Mouse (Mus musculus) MEL (cell line): Measurements from ENCODE around the gene Elk3. TPM values are rescaled to one million over a fixed set of nuclear protein-coding genes. Genes with fewer than 3 reads are reported as not detected.

Experiments used
- DNase-seq: peaks from one replicate; pipeline ENCODE4 v3.0.0; 2011; ENCODE audit warnings: low read depth, low spot score
- H3K27ac ChIP-seq: 2 replicates; pipeline ENCODE4 v1.5.1; 2012; ENCODE audit warnings: low read depth, mild to moderate bottlenecking, control low read depth, low read length, moderate library complexity; ENCODE audit not compliant: control insufficient read depth
- H3K27me3 ChIP-seq, 2 experiments: fragments of 150-350 bp in 1 of 2; sonication (generic) in 1 of 2; 2 replicates each; pipeline ENCODE4 v1.6.1; 2012; ENCODE audit warnings: low read length in 2 of 2, mild to moderate bottlenecking in 2 of 2, improper control_type of control experiment in 1 of 2, moderate library complexity in 1 of 2; ENCODE audit not compliant: insufficient read depth in 2 of 2, control insufficient read depth in 1 of 2
- H3K36me3 ChIP-seq, 2 experiments: 2 replicates each; pipeline ENCODE4 v1.6.1; 2012 to 2014; ENCODE audit warnings: low read length in 2 of 2, improper control_type of control experiment in 1 of 2, inconsistent platforms in 1 of 2, mild to moderate bottlenecking in 1 of 2; ENCODE audit not compliant: insufficient read depth in 2 of 2, control insufficient read depth in 1 of 2
- H3K4me1 ChIP-seq, 2 experiments: fragments of 150-350 bp in 1 of 2; sonication (generic) in 1 of 2; 2 replicates each; pipeline ENCODE4 v1.6.1; 2012; ENCODE audit warnings: low read length in 2 of 2, improper control_type of control experiment in 1 of 2, mild to moderate bottlenecking in 1 of 2; ENCODE audit not compliant: insufficient read depth in 2 of 2, control insufficient read depth in 1 of 2
- H3K4me3 ChIP-seq, 2 experiments: fragments of 150-350 bp in 1 of 2; sonication (generic) in 1 of 2; 2 replicates each; pipeline ENCODE4 v1.5.1; 2012; ENCODE audit warnings: low read depth in 2 of 2, low read length in 2 of 2, mild to moderate bottlenecking in 2 of 2, moderate library complexity in 2 of 2, control low read depth in 1 of 2, improper control_type of control experiment in 1 of 2; ENCODE audit not compliant: control insufficient read depth in 1 of 2, insufficient read depth in 1 of 2
- H3K79me2 ChIP-seq: 2 replicates; pipeline ENCODE4 v1.6.1; 2012; ENCODE audit warnings: mild to moderate bottlenecking, low read length, moderate library complexity; ENCODE audit not compliant: control insufficient read depth, poor library complexity, insufficient read depth
- H3K9ac ChIP-seq: 2 replicates; pipeline ENCODE4 v1.6.1; 2012; ENCODE audit warnings: low read depth, mild to moderate bottlenecking, control low read depth, low read length, moderate library complexity; ENCODE audit not compliant: control insufficient read depth, poor library complexity, severe bottlenecking
- H3K9me3 ChIP-seq: fragments of 150-350 bp; sonication (generic); replicated peaks from 2 replicates; pipeline ENCODE4 v1.6.1; 2012; ENCODE audit warnings: mild to moderate bottlenecking, low read length, improper control_type of control experiment, moderate library complexity; ENCODE audit not compliant: insufficient read depth
- BHLHE40 ChIP-seq: IDR thresholded peaks from 2 replicates; pipeline ENCODE4 v1.6.1; 2012; ENCODE audit warnings: low read depth, mild to moderate bottlenecking, inconsistent platforms, low read length, improper control_type of control experiment, borderline replicate concordance
- CHD1 ChIP-seq: IDR thresholded peaks from 2 replicates; pipeline ENCODE4 v1.6.1; 2012; ENCODE audit warnings: low read depth, mild to moderate bottlenecking, inconsistent platforms, low read length, improper control_type of control experiment
- CHD2 ChIP-seq: IDR thresholded peaks from 2 replicates; pipeline ENCODE4 v1.6.1; 2011; ENCODE audit warnings: low read length, improper control_type of control experiment
- CTCF ChIP-seq, 3 experiments: IDR thresholded peaks in 2 of 3; conservative IDR thresholded peaks in 1 of 3; 2 replicates each; pipeline ENCODE4 v1.5.1; 2011 to 2012; ENCODE audit warnings: low read length in 3 of 3, low read depth in 2 of 3, mild to moderate bottlenecking in 2 of 3, improper control_type of control experiment in 1 of 3, inconsistent platforms in 1 of 3, mixed read lengths in 1 of 3, moderate library complexity in 1 of 3; ENCODE audit not compliant: control insufficient read depth in 1 of 3, insufficient read depth in 1 of 3, poor library complexity in 1 of 3, severe bottlenecking in 1 of 3
- E2F4 ChIP-seq: IDR thresholded peaks from 2 replicates; pipeline ENCODE4 v1.6.1; 2011; ENCODE audit warnings: low read depth, low read length, improper control_type of control experiment, borderline replicate concordance
- ELF1 ChIP-seq: IDR thresholded peaks from 2 replicates; pipeline ENCODE4 v1.6.1; 2014; ENCODE audit warnings: low read depth, mild to moderate bottlenecking, inconsistent platforms, low read length, improper control_type of control experiment, moderate library complexity
- EP300 ChIP-seq, 2 experiments: IDR thresholded peaks; 2 replicates each; pipeline ENCODE4 v1.6.1; 2011; ENCODE audit warnings: improper control_type of control experiment in 2 of 2, low read length in 2 of 2, low read depth in 1 of 2, mild to moderate bottlenecking in 1 of 2
- ETS1 ChIP-seq: IDR thresholded peaks from 2 replicates; pipeline ENCODE4 v1.6.1; 2012; ENCODE audit warnings: low read depth, mild to moderate bottlenecking, inconsistent platforms, low read length, improper control_type of control experiment, moderate library complexity
- GABPA ChIP-seq: IDR thresholded peaks from 2 replicates; pipeline ENCODE4 v1.6.1; 2012; ENCODE audit warnings: low read depth, mild to moderate bottlenecking, inconsistent platforms, low read length, improper control_type of control experiment, moderate library complexity
- GATA1 ChIP-seq: IDR thresholded peaks from 2 replicates; pipeline ENCODE4 v1.6.1; 2011; ENCODE audit warnings: low read depth, low read length, improper control_type of control experiment
- JUND ChIP-seq: IDR thresholded peaks from 2 replicates; pipeline ENCODE4 v1.6.1; 2011; ENCODE audit warnings: low read depth, mild to moderate bottlenecking, improper control_type of control experiment, low read length
- KAT2A ChIP-seq: conservative IDR thresholded peaks from 2 replicates; pipeline ENCODE4 v1.6.1; 2012; ENCODE audit warnings: low read depth, low read length, improper control_type of control experiment, inconsistent platforms
- MAFK ChIP-seq: IDR thresholded peaks from 2 replicates; pipeline ENCODE4 v1.6.1; 2011; ENCODE audit warnings: low read depth, mild to moderate bottlenecking, low read length, improper control_type of control experiment, borderline replicate concordance
- MAX ChIP-seq: IDR thresholded peaks from 2 replicates; pipeline ENCODE4 v1.6.1; 2011; ENCODE audit warnings: low read length, improper control_type of control experiment
- MEF2A ChIP-seq: IDR thresholded peaks from 2 replicates; pipeline ENCODE4 v1.6.1; 2014; ENCODE audit warnings: low read depth, mild to moderate bottlenecking, inconsistent platforms, low read length, improper control_type of control experiment; ENCODE audit not compliant: poor library complexity, insufficient replicate concordance, severe bottlenecking; ENCODE audit errors: extremely low read depth
- MXI1 ChIP-seq: IDR thresholded peaks from 2 replicates; pipeline ENCODE4 v1.6.1; 2011; ENCODE audit warnings: mild to moderate bottlenecking, low read depth, low read length, improper control_type of control experiment
- MYB ChIP-seq: IDR thresholded peaks from 2 replicates; pipeline ENCODE4 v1.6.1; 2011; ENCODE audit warnings: mild to moderate bottlenecking, low read depth, low read length, improper control_type of control experiment
- MYC ChIP-seq: IDR thresholded peaks from 2 replicates; pipeline ENCODE4 v1.6.1; 2011; ENCODE audit warnings: low read depth, mild to moderate bottlenecking, low read length, improper control_type of control experiment, moderate library complexity
- NELFE ChIP-seq: IDR thresholded peaks from 2 replicates; pipeline ENCODE4 v1.6.1; 2011; ENCODE audit warnings: low read depth, low read length, improper control_type of control experiment
- POLR2A ChIP-seq, 2 experiments: IDR thresholded peaks; 2 replicates each; pipeline ENCODE4 v1.6.1; 2011 to 2012; ENCODE audit warnings: low read length in 2 of 2, mild to moderate bottlenecking in 2 of 2, control low read depth in 1 of 2, improper control_type of control experiment in 1 of 2, low read depth in 1 of 2, moderate library complexity in 1 of 2; ENCODE audit not compliant: control insufficient read depth in 1 of 2, insufficient read depth in 1 of 2, poor library complexity in 1 of 2
- POLR2AphosphoS2 ChIP-seq: IDR thresholded peaks from 2 replicates; pipeline ENCODE4 v1.6.1; 2011; ENCODE audit warnings: low read length, improper control_type of control experiment
- POLR2AphosphoS5 ChIP-seq: IDR thresholded peaks from 2 replicates; pipeline ENCODE4 v1.6.1; 2012; ENCODE audit warnings: low read depth, borderline replicate concordance, mild to moderate bottlenecking, inconsistent platforms, low read length, moderate library complexity, mixed read lengths
- SIN3A ChIP-seq: IDR thresholded peaks from 2 replicates; pipeline ENCODE4 v1.6.1; 2012; ENCODE audit warnings: low read length, improper control_type of control experiment, inconsistent platforms
- SMC3 ChIP-seq: IDR thresholded peaks from 2 replicates; pipeline ENCODE4 v1.6.1; 2011; ENCODE audit warnings: low read depth, low read length, improper control_type of control experiment
- TAL1 ChIP-seq: IDR thresholded peaks from 2 replicates; pipeline ENCODE4 v1.6.1; 2012; ENCODE audit warnings: mild to moderate bottlenecking, inconsistent platforms, low read length, moderate library complexity, mixed read lengths
- TBP ChIP-seq: IDR thresholded peaks from 2 replicates; pipeline ENCODE4 v1.8.0; 2011; ENCODE audit warnings: low read depth, low read length, improper control_type of control experiment
- UBTF ChIP-seq: IDR thresholded peaks from 2 replicates; pipeline ENCODE4 v1.6.1; 2012; ENCODE audit warnings: low read depth, mild to moderate bottlenecking, inconsistent platforms, low read length, improper control_type of control experiment, moderate library complexity, borderline replicate concordance; ENCODE audit not compliant: insufficient read depth
- USF1 ChIP-seq: IDR thresholded peaks from 2 replicates; pipeline ENCODE4 v1.6.1; 2014; ENCODE audit warnings: low read depth, mild to moderate bottlenecking, inconsistent platforms, low read length, improper control_type of control experiment, moderate library complexity
- USF2 ChIP-seq, 2 experiments: IDR thresholded peaks; 2 replicates each; pipeline ENCODE4 v1.6.1; 2011 to 2012; ENCODE audit warnings: improper control_type of control experiment in 2 of 2, low read length in 2 of 2, borderline replicate concordance in 1 of 2, inconsistent platforms in 1 of 2, low read depth in 1 of 2, mild to moderate bottlenecking in 1 of 2; ENCODE audit not compliant: insufficient read depth in 1 of 2
- ZNF384 ChIP-seq: IDR thresholded peaks from 2 replicates; pipeline ENCODE4 v1.6.1; 2012; ENCODE audit warnings: low read depth, mild to moderate bottlenecking, inconsistent platforms, low read length, improper control_type of control experiment
- polyA plus RNA-seq, 2 experiments: library from polyadenylated mRNA; stranded (reverse) in 1 of 2; unstranded in 1 of 2; fragments of >175 nt in 1 of 2; fragments of >200 nt in 1 of 2; gene quantifications; 2 replicates each; pipeline versions ENCODE4 v1.2.1 to v1.2.4; 2012; ENCODE audit warnings: low replicate concordance in 2 of 2, low read depth in 1 of 2; ENCODE audit not compliant: insufficient read length in 2 of 2, insufficient read depth in 1 of 2, missing spikeins in 1 of 2
- total RNA-seq: library from RNA; depleted of rRNA; stranded (reverse); fragments of 300-350 nt; gene quantifications from 2 replicates; pipeline ENCODE4 v1.2.3, GENCODE M21; 2012

Elk3 gene
- total and polyA plus RNA-seq, 3 experiments, result 1.0 to 6.3 TPM; not detected in 1

DNA sequence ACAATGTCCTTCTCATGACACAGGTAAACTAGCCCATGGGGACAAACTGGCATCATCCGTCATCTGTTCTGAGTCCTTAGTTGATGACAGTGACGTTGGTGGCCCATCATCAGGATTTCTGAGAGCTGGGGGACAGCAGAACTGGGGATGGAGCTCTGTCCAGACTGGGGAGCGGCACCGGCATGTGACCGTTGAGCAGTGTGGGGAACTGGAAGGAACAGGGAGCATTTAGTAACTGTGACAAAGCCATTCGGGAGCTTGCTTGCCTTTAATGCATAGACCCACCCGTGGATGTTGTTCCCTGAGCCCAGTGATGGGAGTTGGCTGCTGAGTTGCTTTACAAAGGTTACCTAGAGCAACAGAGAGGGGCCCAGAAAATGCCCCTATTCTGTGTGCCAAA, 61.0 kb downstream of the Elk3 start:
- no peak for DNase-seq
- TF ChIP-seq GATA1, result no peak
- no peak for TF ChIP-seq POLR2AphosphoS5
- no peak for TF ChIP-seq UBTF
- no peak for TF ChIP-seq USF1
- no peak for TF ChIP-seq CHD2
- no peak for TF ChIP-seq POLR2A (IDR thresholded peaks at IDR 0.05; ENCODE audit: control insufficient read depth in 1 of 2, insufficient read depth in 1 of 2, low read depth in 1 of 2, low read length in 2 of 2, poor library complexity in 1 of 2)
- no peak for TF ChIP-seq MYC
- no peak for TF ChIP-seq NELFE
- TF ChIP-seq GABPA, result no peak
- TF ChIP-seq EP300 (IDR thresholded peaks at IDR 0.05; ENCODE audit: low read depth in 1 of 2, low read length in 2 of 2), result no peak
- TF ChIP-seq MAFK, result no peak
- no peak for TF ChIP-seq SIN3A
- no peak for TF ChIP-seq BHLHE40
- TF ChIP-seq MEF2A, result no peak
- TF ChIP-seq ZNF384, result no peak
- TF ChIP-seq CTCF (IDR thresholded peaks at IDR 0.05 in 2 of 3, conservative IDR thresholded peaks at IDR 0.05 in 1 of 3; ENCODE audit: control insufficient read depth in 1 of 3, insufficient read depth in 1 of 3, low read depth in 2 of 3, low read length in 3 of 3, poor library complexity in 1 of 3, severe bottlenecking in 1 of 3), result no peak
- TF ChIP-seq MYB, result no peak
- TF ChIP-seq TAL1, result no peak
- no peak for TF ChIP-seq KAT2A
- H3K36me3 ChIP-seq, result peaks cover 0 to 2% of the 10 kb centered on the region in 2 experiments; a peak in 1 of 4 replicates

DNA sequence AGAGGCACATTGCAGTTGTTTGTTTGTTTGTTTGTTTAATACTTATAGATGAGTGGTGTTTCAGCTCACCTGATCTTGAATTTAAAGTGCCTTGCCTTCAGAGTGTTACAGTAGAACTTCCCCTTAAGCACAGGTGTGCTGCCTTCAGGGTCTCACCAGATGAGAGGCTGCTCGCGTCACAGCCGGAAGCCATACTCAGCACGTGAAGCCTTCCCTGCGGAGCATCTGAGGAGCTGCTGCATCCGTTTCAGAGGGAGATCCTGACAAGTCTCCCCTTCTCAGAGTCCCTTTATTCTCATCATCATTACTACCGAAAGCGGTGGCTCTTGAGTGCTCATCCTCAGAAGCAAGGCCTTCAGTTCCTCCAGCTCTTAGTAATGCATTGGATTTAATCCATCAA, 62.5 kb downstream of the Elk3 start:
- Histone ChIP-seq H3K4me1 (no peaks in the 10 kb centered on the region), H3K4me3 (no peak overlapping the region), H3K79me2 (no peaks in the 10 kb centered on the region), H3K9me3 (no peaks in the 10 kb centered on the region), H3K27ac (no peak overlapping the region), H3K27me3 (no peaks in the 10 kb centered on the region), H3K9ac (no peak overlapping the region), H3K36me3 (peaks cover 0 to 3% of the 10 kb centered on the region in 2 experiments; a peak in 2 of 4 replicates)
- no peak for TF ChIP-seq ETS1
- TF ChIP-seq E2F4, result no peak
- TF ChIP-seq ELF1, result no peak
- no peak for TF ChIP-seq CTCF (IDR thresholded peaks at IDR 0.05 in 2 of 3, conservative IDR thresholded peaks at IDR 0.05 in 1 of 3; ENCODE audit: control insufficient read depth in 1 of 3, insufficient read depth in 1 of 3, low read depth in 2 of 3, low read length in 3 of 3, poor library complexity in 1 of 3, severe bottlenecking in 1 of 3)
- no peak for TF ChIP-seq UBTF
- TF ChIP-seq USF2 (IDR thresholded peaks at IDR 0.05; ENCODE audit: borderline replicate concordance in 1 of 2, insufficient read depth in 1 of 2, low read depth in 1 of 2, low read length in 2 of 2), result no peak
- no peak for TF ChIP-seq USF1
- TF ChIP-seq GATA1, result no peak
- no peak for TF ChIP-seq TAL1
- no peak for TF ChIP-seq POLR2AphosphoS2
- TF ChIP-seq JUND, result no peak
- TF ChIP-seq CHD2, result no peak
- no peak for TF ChIP-seq SMC3
- TF ChIP-seq TBP, result no peak
- TF ChIP-seq CHD1, result no peak
- TF ChIP-seq MXI1, result no peak
- no peak for TF ChIP-seq POLR2A (IDR thresholded peaks at IDR 0.05; ENCODE audit: control insufficient read depth in 1 of 2, insufficient read depth in 1 of 2, low read depth in 1 of 2, low read length in 2 of 2, poor library complexity in 1 of 2)
- no peak for TF ChIP-seq MAX
- no peak for DNase-seq

More for the DNA sequence above, 61.0 kb downstream of the Elk3 start:
- Histone ChIP-seq H3K79me2 (no peaks in the 10 kb centered on the region), H3K4me3 (no peak overlapping the region), H3K9ac (no peak overlapping the region), H3K9me3 (no peaks in the 10 kb centered on the region), H3K4me1 (no peaks in the 10 kb centered on the region), H3K27ac (no peak overlapping the region), H3K27me3 (no peaks in the 10 kb centered on the region)
